In the genomic region with DNA sequence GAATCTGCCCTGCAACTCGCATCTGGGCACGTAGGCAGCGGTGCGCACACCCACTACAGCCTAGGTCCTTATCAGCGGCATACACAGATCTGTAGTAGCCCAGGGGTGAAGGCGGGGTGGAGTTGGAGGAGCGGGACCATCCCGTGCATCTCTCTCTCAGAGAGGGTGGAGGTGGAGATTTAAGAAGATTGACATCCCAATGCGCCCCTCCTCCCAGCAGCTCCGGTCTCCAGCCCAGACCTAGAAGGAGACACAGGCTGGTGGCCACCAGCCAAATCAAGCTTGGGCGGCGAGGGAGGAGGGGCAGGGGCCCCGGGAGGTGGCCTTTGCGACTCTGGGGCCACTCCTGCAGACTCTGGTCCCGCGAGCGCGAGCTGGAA, we compare ENCODE assay signal across 8 mouse cellular contexts. TPM values are rescaled to one million over a fixed set of nuclear protein-coding genes. Genes with fewer than 3 reads are reported as not detected.
DNase-seq lines count a peak whose midpoint lies in the region; ATAC-seq and TF ChIP-seq lines count a peak whose summit lies in the region.

Gene Slc30a10 (plus strand): TSS at position 274 of the 380 bp plus-strand sequence.

- DNase-seq in gastrocnemius, adult 2 months: peak; percentile 44
- no peak for DNase-seq in gastrocnemius, postnatal 36 days
- peak; percentile 62 for DNase-seq in ES-E14 (ENCODE audit: low read depth, low spot score)
- peak; percentile 42 to 52 for DNase-seq in cerebellum, postnatal 36 days
- peak; percentile 20 to 35 for DNase-seq in frontal cortex, postnatal 25 days (ENCODE audit: low spot score in 2 of 2)
- peak; percentile 57 to 64 for DNase-seq in layer of hippocampus, postnatal 14 days (ENCODE audit: low spot score in 2 of 2)
- peak; percentile 44 for DNase-seq in mesoderm, embryonic 11.5 days (ENCODE audit: low read depth, low spot score)
- peak; percentile 31 for DNase-seq in stomach, postnatal 0 days (ENCODE audit: low spot score)

- H3K27me3 ChIP-seq in stomach, postnatal 0 days (ENCODE audit: control insufficient read depth, insufficient read depth, low read length): peaks cover 9% of the 10 kb centered on the region; the same call in 1 of the 2 replicates

- in situ Hi-C loops in ES-E14 (cut with MboI; ENCODE audit: low sequenced_read_pairs in 2 of 2, unreplicated experiment in 2 of 2): no loop called here

- peaks cover 0 to 4% of the 10 kb centered on the region in 2 experiments; a peak in 1 of 4 replicates for H3K4me1 ChIP-seq in ES-E14 (ENCODE audit: control insufficient read depth in 2 of 2, insufficient read depth in 2 of 2, low read length in 2 of 2, poor library complexity in 1 of 2)
- H3K4me1 ChIP-seq in stomach, postnatal 0 days (replicated peaks; ENCODE audit: control insufficient read depth, insufficient read depth): no peaks in the 10 kb centered on the region

- peak within 1 kb of the TSS; percentile 46 for H3K9ac ChIP-seq in ES-E14 (ENCODE audit: insufficient read depth, low read depth, low read length, poor library complexity, severe bottlenecking)
- H3K9ac ChIP-seq in stomach, postnatal 0 days (ENCODE audit: low read length): no peak within 1 kb of the TSS

- no peak within 1 kb of the TSS for H3K27ac ChIP-seq in gastrocnemius, adult 2 months
- no peak within 1 kb of the TSS for H3K27ac ChIP-seq in ES-E14 (ENCODE audit: insufficient read depth, low read depth, low read length, poor library complexity, severe bottlenecking)
- H3K27ac ChIP-seq in stomach, postnatal 0 days (replicated peaks): no peak within 1 kb of the TSS

- no peaks in the 10 kb centered on the region for H3K9me3 ChIP-seq in ES-E14 (ENCODE audit: control insufficient read depth, insufficient read depth, low read depth, low read length)
- no peaks in the 10 kb centered on the region for H3K9me3 ChIP-seq in stomach, postnatal 0 days (ENCODE audit: control insufficient read depth, low read length)

- no peak for TF ChIP-seq EP300 in stomach, postnatal 0 days (optimal IDR thresholded peaks at IDR 0.05)

- H3K4me3 ChIP-seq in gastrocnemius, adult 2 months: peak within 1 kb of the TSS; percentile 66
- peak within 1 kb of the TSS; percentile 75 to 76 for H3K4me3 ChIP-seq in ES-E14 (ENCODE audit: insufficient read depth in 1 of 2, low read depth in 1 of 2, low read length in 2 of 2, poor library complexity in 1 of 2, severe bottlenecking in 1 of 2)
- H3K4me3 ChIP-seq in stomach, postnatal 0 days (ENCODE audit: low read depth, low read length): peak within 1 kb of the TSS; percentile 46

- peak within 1 kb of the TSS; percentile 77 for H3K4me2 ChIP-seq in stomach, postnatal 0 days (replicated peaks; ENCODE audit: low read depth)

- TF ChIP-seq CTCF in gastrocnemius, adult 2 months (IDR thresholded peaks at IDR 0.05): no peak
- TF ChIP-seq CTCF in stomach, postnatal 0 days (IDR thresholded peaks at IDR 0.05; ENCODE audit: low read depth): no peak

- peak; percentile 66 for ATAC-seq in stomach, postnatal 0 days (ENCODE audit: low FRiP score, low TSS enrichment)

- no peaks in the 10 kb centered on the region for H3K36me3 ChIP-seq in ES-E14 (ENCODE audit: control insufficient read depth, insufficient read depth, low read length, poor library complexity, severe bottlenecking)
- no peaks in the 10 kb centered on the region for H3K36me3 ChIP-seq in stomach, postnatal 0 days (ENCODE audit: control insufficient read depth, insufficient read depth, low read length)

- intact Hi-C loops in gastrocnemius, adult 2 months (cut with DNase I): no loop called here
- intact Hi-C loops in gastrocnemius, postnatal 36 days (cut with DNase I): no loop called here

- 2% methylated on average over 18 of the region's 18 CpGs for WGBS in stomach, postnatal 0 days

TF ChIP-seq in ES-E14, 5 proteins besides CTCF, POLR2A, EP300 and RAD21:
- TF ChIP-seq ZC3H11A (IDR thresholded peaks at IDR 0.05; ENCODE audit: borderline replicate concordance, low read depth, low read length): no peak

RNA-seq across cellular contexts. Expression of gene Slc30a10, which starts in this region (rescaled TPM):
- total RNA-seq in gastrocnemius, adult 2 months (2021): not detected
- total RNA-seq in gastrocnemius, postnatal 36 days (2021): not detected
- 0.45 and 0.58 TPM in 2 replicates for total RNA-seq in ES-E14 (2012; rRNA removed)
- 10 to 100 TPM; 14.2 to 14.7 TPM for total RNA-seq in layer of hippocampus, postnatal 14 days (2021)
- polyA plus RNA-seq in stomach, postnatal 0 days (2015; fragmentation: Nextera tagmentation; extraction: Ambion mirVana): 0.01 and 0.06 TPM in 2 replicates

Comparison
In these comparisons a context has a peak if more than half of its experiments do, and no peak if none do; other contexts are left out.
1. Peak in DNase-seq and H3K4me3 ChIP-seq in gastrocnemius, adult 2 months; RNA of the gene not detected or under 1 TPM.
2. Peak in DNase-seq, H3K4me3 ChIP-seq and H3K9ac ChIP-seq in ES-E14; RNA of the gene not detected or under 1 TPM.
3. Peak in DNase-seq, ATAC-seq, H3K4me3 ChIP-seq and H3K4me2 ChIP-seq in stomach, postnatal 0 days; RNA of the gene not detected or under 1 TPM.
4. DNase-seq: peak in cerebellum, postnatal 36 days (2 of 2), frontal cortex, postnatal 25 days (2 of 2), layer of hippocampus, postnatal 14 days (2 of 2) and mesoderm, embryonic 11.5 days (single experiment); none in gastrocnemius, postnatal 36 days (0 of 2).
5. Peak in every context shown above with its lines, with median percentiles within 50 percentile points of each other: H3K4me3 ChIP-seq.